Mouse (Mus musculus): Measurements from ENCODE around the gene Pth2. TPM values are rescaled to one million over a fixed set of nuclear protein-coding genes. Genes with fewer than 3 reads are reported as not detected.

Gene Pth2
- polyA plus RNA-seq, 1 experiment from 2014 or later: not detected

GRCm38 (mm10) chr7:45196994-45197393 lies 16.2 kb downstream of the Pth2 start:
- Histone ChIP-seq H3K4me3 (replicated peaks; ENCODE audit: low read length) (no peak overlapping the region), H3K36me3 (replicated peaks; ENCODE audit: control insufficient read depth, insufficient read depth) (no peaks in the 10 kb centered on the region), H3K27ac (no peak overlapping the region), H3K4me1 (replicated peaks; ENCODE audit: control insufficient read depth, insufficient read depth, low read length) (no peaks in the 10 kb centered on the region), H3K27me3 (ENCODE audit: control insufficient read depth, insufficient read depth, low read length) (no peaks in the 10 kb centered on the region), H3K9me3 (ENCODE audit: control insufficient read depth, low read length) (no peaks in the 10 kb centered on the region), H3K4me2 (replicated peaks) (no peak overlapping the region), H3K9ac (no peak overlapping the region)
- WGBS: 75% methylated on average over 5 of the region's 5 CpGs
- no peak for ATAC-seq (ENCODE audit: low FRiP score)
- no peak for DNase-seq (ENCODE audit: low spot score)

- H3K4me1 ChIP-seq (replicated peaks; ENCODE audit: control insufficient read depth, insufficient read depth, low read length): no peaks in the 10 kb centered on the region
- peak; percentile 63; the same call in 1 of the 2 replicates for ATAC-seq (ENCODE audit: low FRiP score)
- H3K9ac ChIP-seq: peak overlapping the region; percentile 6; the same call in 1 of the 2 replicates
- no peaks in the 10 kb centered on the region for H3K27me3 ChIP-seq (ENCODE audit: control insufficient read depth, insufficient read depth, low read length)
- H3K9me3 ChIP-seq (ENCODE audit: control insufficient read depth, low read length): no peaks in the 10 kb centered on the region
- H3K27ac ChIP-seq: no peak overlapping the region
- no peak overlapping the region for H3K4me3 ChIP-seq (replicated peaks; ENCODE audit: low read length)
- peak; percentile 78 for DNase-seq (ENCODE audit: low spot score)
- H3K4me2 ChIP-seq (replicated peaks): no peak overlapping the region
- no peaks in the 10 kb centered on the region for H3K36me3 ChIP-seq (replicated peaks; ENCODE audit: control insufficient read depth, insufficient read depth)
- WGBS: 15% methylated on average over 5 of the region's 5 CpGs
Measured at GRCm38 (mm10) chr7:45198435-45198834, 17.6 kb downstream of the Pth2 start.

GRCm38 (mm10) chr7:45198961-45199360 lies 18.2 kb downstream of the Pth2 start:
- H3K27me3 ChIP-seq (ENCODE audit: control insufficient read depth, insufficient read depth, low read length): no peaks in the 10 kb centered on the region

GRCm38 (mm10) chr7:45202654-45203053 lies 21.9 kb downstream of the Pth2 start:
- Histone ChIP-seq H3K27ac (no peak overlapping the region), H3K27me3 (ENCODE audit: control insufficient read depth, insufficient read depth, low read length) (no peaks in the 10 kb centered on the region), H3K4me3 (replicated peaks; ENCODE audit: low read length) (no peak overlapping the region), H3K36me3 (replicated peaks; ENCODE audit: control insufficient read depth, insufficient read depth) (no peaks in the 10 kb centered on the region), H3K9me3 (ENCODE audit: control insufficient read depth, low read length) (no peaks in the 10 kb centered on the region), H3K9ac (no peak overlapping the region), H3K4me1 (replicated peaks; ENCODE audit: control insufficient read depth, insufficient read depth, low read length) (no peaks in the 10 kb centered on the region), H3K4me2 (replicated peaks) (no peak overlapping the region)
- ATAC-seq (ENCODE audit: low FRiP score) (no peak), DNase-seq (ENCODE audit: low spot score) (no peak)
- 71% methylated on average over 10 of the region's 10 CpGs for WGBS

More at GRCm38 (mm10) chr7:45198961-45199360, 18.2 kb downstream of the Pth2 start:
- no peak for ATAC-seq (ENCODE audit: low FRiP score)
- Histone ChIP-seq H3K4me2 (replicated peaks) (no peak overlapping the region), H3K4me3 (replicated peaks; ENCODE audit: low read length) (no peak overlapping the region), H3K36me3 (replicated peaks; ENCODE audit: control insufficient read depth, insufficient read depth) (no peaks in the 10 kb centered on the region), H3K9ac (no peak overlapping the region), H3K4me1 (replicated peaks; ENCODE audit: control insufficient read depth, insufficient read depth, low read length) (no peaks in the 10 kb centered on the region), H3K9me3 (ENCODE audit: control insufficient read depth, low read length) (no peaks in the 10 kb centered on the region), H3K27ac (no peak overlapping the region)
- DNase-seq (ENCODE audit: low spot score): no peak
- 85% methylated on average over 11 of the region's 11 CpGs for WGBS

- Histone ChIP-seq H3K4me1 (replicated peaks; ENCODE audit: control insufficient read depth, insufficient read depth, low read length) (no peaks in the 10 kb centered on the region), H3K4me2 (replicated peaks) (peak within 1 kb of the TSS; percentile 52), H3K27ac (peak within 1 kb of the TSS; percentile 82), H3K9me3 (ENCODE audit: control insufficient read depth, low read length) (no peaks in the 10 kb centered on the region), H3K4me3 (replicated peaks; ENCODE audit: low read length) (peak within 1 kb of the TSS; percentile 42), H3K9ac (peak within 1 kb of the TSS; percentile 62), H3K36me3 (replicated peaks; ENCODE audit: control insufficient read depth, insufficient read depth) (no peaks in the 10 kb centered on the region), H3K27me3 (ENCODE audit: control insufficient read depth, insufficient read depth, low read length) (no peaks in the 10 kb centered on the region)
- WGBS: 10% methylated on average over 44 of the region's 44 CpGs
- ATAC-seq (ENCODE audit: low FRiP score): peak; percentile 97
- peak; percentile 97 for DNase-seq (ENCODE audit: low spot score)
Measured at GRCm38 (mm10) chr7:45204380-45205143, 23.8 kb downstream of the Pth2 start, which contains the start of gene Ccdc155. Ccdc155 (minus strand) TSS chr7:45204892.

- Histone ChIP-seq H3K9me3 (ENCODE audit: control insufficient read depth, low read length) (no peaks in the 10 kb centered on the region), H3K4me3 (replicated peaks; ENCODE audit: low read length) (no peak overlapping the region), H3K4me1 (replicated peaks; ENCODE audit: control insufficient read depth, insufficient read depth, low read length) (no peaks in the 10 kb centered on the region), H3K27me3 (ENCODE audit: control insufficient read depth, insufficient read depth, low read length) (peaks cover 25% of the 10 kb centered on the region), H3K9ac (no peak overlapping the region), H3K36me3 (replicated peaks; ENCODE audit: control insufficient read depth, insufficient read depth) (no peaks in the 10 kb centered on the region), H3K4me2 (replicated peaks) (no peak overlapping the region), H3K27ac (no peak overlapping the region)
- ATAC-seq (ENCODE audit: low FRiP score): no peak
- WGBS: 86% methylated on average over 6 of the region's 6 CpGs
- no peak for DNase-seq (ENCODE audit: low spot score)
Measured at GRCm38 (mm10) chr7:45208260-45208659, 27.5 kb downstream of the Pth2 start.

- Histone ChIP-seq H3K9me3 (ENCODE audit: control insufficient read depth, low read length) (no peaks in the 10 kb centered on the region), H3K4me1 (replicated peaks; ENCODE audit: control insufficient read depth, insufficient read depth, low read length) (peaks cover 5% of the 10 kb centered on the region), H3K9ac (no peak overlapping the region), H3K4me3 (replicated peaks; ENCODE audit: low read length) (no peak overlapping the region), H3K27me3 (ENCODE audit: control insufficient read depth, insufficient read depth, low read length) (peaks cover 25% of the 10 kb centered on the region), H3K4me2 (replicated peaks) (peak overlapping the region; percentile 24; the same call in 1 of the 2 replicates), H3K27ac (no peak overlapping the region), H3K36me3 (replicated peaks; ENCODE audit: control insufficient read depth, insufficient read depth) (no peaks in the 10 kb centered on the region)
- ATAC-seq (ENCODE audit: low FRiP score): no peak
- WGBS: 82% methylated on average over 10 of the region's 10 CpGs
- no peak for DNase-seq (ENCODE audit: low spot score)
Measured at GRCm38 (mm10) chr7:45211070-45211469, 30.3 kb downstream of the Pth2 start.

GRCm38 (mm10) chr7:45211851-45212251 lies 31.1 kb downstream of the Pth2 start, which contains the start of gene Dkkl1:
Dkkl1 (minus strand) TSS chr7:45212147.
- Histone ChIP-seq H3K4me2 (replicated peaks) (peak within 1 kb of the TSS; percentile 24), H3K36me3 (replicated peaks; ENCODE audit: control insufficient read depth, insufficient read depth) (no peaks in the 10 kb centered on the region), H3K9me3 (ENCODE audit: control insufficient read depth, low read length) (no peaks in the 10 kb centered on the region), H3K27me3 (ENCODE audit: control insufficient read depth, insufficient read depth, low read length) (peaks cover 25% of the 10 kb centered on the region), H3K9ac (no peak within 1 kb of the TSS), H3K27ac (no peak within 1 kb of the TSS), H3K4me1 (replicated peaks; ENCODE audit: control insufficient read depth, insufficient read depth, low read length) (peaks cover 9% of the 10 kb centered on the region), H3K4me3 (replicated peaks; ENCODE audit: low read length) (no peak within 1 kb of the TSS)
- ATAC-seq (ENCODE audit: low FRiP score): no peak
- DNase-seq (ENCODE audit: low spot score): no peak
- WGBS: 6% methylated on average over 17 of the region's 17 CpGs

- Histone ChIP-seq H3K27ac (no peak overlapping the region), H3K36me3 (replicated peaks; ENCODE audit: control insufficient read depth, insufficient read depth) (no peaks in the 10 kb centered on the region), H3K4me3 (replicated peaks; ENCODE audit: low read length) (no peak overlapping the region), H3K9me3 (ENCODE audit: control insufficient read depth, low read length) (no peaks in the 10 kb centered on the region), H3K27me3 (ENCODE audit: control insufficient read depth, insufficient read depth, low read length) (peaks cover 25% of the 10 kb centered on the region), H3K9ac (no peak overlapping the region), H3K4me1 (replicated peaks; ENCODE audit: control insufficient read depth, insufficient read depth, low read length) (peaks cover 9% of the 10 kb centered on the region), H3K4me2 (replicated peaks) (no peak overlapping the region)
- DNase-seq (ENCODE audit: low spot score): no peak
- no peak for ATAC-seq (ENCODE audit: low FRiP score)
- WGBS: 76% methylated on average over 7 of the region's 7 CpGs
Measured at GRCm38 (mm10) chr7:45212356-45212755, 31.6 kb downstream of the Pth2 start.

Measured in hindbrain, embryonic 14.5 days (tissue).